Mouse (Mus musculus) ES-E14 (cell line): ENCODE measurements around the gene S1pr4. TPM values are rescaled to one million over a fixed set of nuclear protein-coding genes. Genes with fewer than 3 reads are reported as not detected.
A peak's percentile ranks its signal among the peaks of the same experiment; 100 is the strongest.

Source experiments
- DNase-seq: peaks from one replicate; pipeline ENCODE4 v3.0.0-alpha.2; 2013; ENCODE audit warnings: low read depth, low spot score
- H3K27ac ChIP-seq: 2 replicates; pipeline ENCODE4 v1.5.1; 2012; ENCODE audit warnings: low read depth, mild to moderate bottlenecking, low read length, moderate library complexity, mixed read lengths; ENCODE audit not compliant: poor library complexity, insufficient read depth, severe bottlenecking
- H3K36me3 ChIP-seq: 2 replicates; pipeline ENCODE4 v1.6.1; 2012; ENCODE audit warnings: mild to moderate bottlenecking, low read length, moderate library complexity, mixed read lengths; ENCODE audit not compliant: control insufficient read depth, poor library complexity, insufficient read depth, severe bottlenecking
- H3K4me1 ChIP-seq, 2 experiments: fragments of 150-350 bp in 1 of 2; sonication (generic) in 1 of 2; 2 replicates each; pipeline ENCODE4 v1.6.1; 2012; ENCODE audit warnings: low read length in 2 of 2, mild to moderate bottlenecking in 1 of 2, mixed read lengths in 1 of 2; ENCODE audit not compliant: control insufficient read depth in 2 of 2, insufficient read depth in 2 of 2, poor library complexity in 1 of 2
- H3K4me3 ChIP-seq, 2 experiments: fragments of 150-350 bp in 1 of 2; sonication (generic) in 1 of 2; 2 replicates each; pipeline ENCODE4 v1.5.1; 2012; ENCODE audit warnings: low read length in 2 of 2, low read depth in 1 of 2, mild to moderate bottlenecking in 1 of 2, mixed read lengths in 1 of 2; ENCODE audit not compliant: insufficient read depth in 1 of 2, poor library complexity in 1 of 2, severe bottlenecking in 1 of 2
- H3K9ac ChIP-seq: 2 replicates; pipeline ENCODE4 v1.6.1; 2012; ENCODE audit warnings: low read depth, mild to moderate bottlenecking, low read length, mixed read lengths; ENCODE audit not compliant: poor library complexity, insufficient read depth, severe bottlenecking
- H3K9me3 ChIP-seq: fragments of 150-350 bp; sonication (generic); 2 replicates; pipeline ENCODE4 v1.6.1; 2012; ENCODE audit warnings: low read depth, mild to moderate bottlenecking, low read length; ENCODE audit not compliant: control insufficient read depth, insufficient read depth
- CHD2 ChIP-seq: IDR thresholded peaks from 2 replicates; pipeline ENCODE4 v1.6.1; 2014; ENCODE audit warnings: mild to moderate bottlenecking, low read depth, low read length, inconsistent platforms
- HCFC1 ChIP-seq: IDR thresholded peaks from 2 replicates; pipeline ENCODE4 v1.6.1; 2012; ENCODE audit warnings: low read length, inconsistent platforms, borderline replicate concordance; ENCODE audit not compliant: insufficient read depth
- MAFK ChIP-seq: IDR thresholded peaks from 2 replicates; pipeline ENCODE4 v1.6.1; 2014; ENCODE audit warnings: mild to moderate bottlenecking, low read depth, low read length, inconsistent platforms; ENCODE audit not compliant: insufficient read depth
- ZC3H11A ChIP-seq: IDR thresholded peaks from 2 replicates; pipeline ENCODE4 v1.6.1; 2012; ENCODE audit warnings: low read depth, mild to moderate bottlenecking, inconsistent platforms, low read length, borderline replicate concordance
- ZNF384 ChIP-seq: IDR thresholded peaks from 2 replicates; pipeline ENCODE4 v1.6.1; 2012; ENCODE audit warnings: low read depth, low read length, inconsistent platforms
- in situ Hi-C, 2 experiments: fragments of 600-800 bp; cut with MboI; formaldehyde crosslinking; loops; one replicate each; pipeline ENCODE4 v1.15.1; 2025; ENCODE audit warnings: low sequenced_read_pairs in 2 of 2, inconsistent platforms in 1 of 2; ENCODE audit not compliant: unreplicated experiment in 2 of 2
- total RNA-seq: library from RNA; depleted of rRNA; stranded (reverse); fragments of 300-350 nt; gene quantifications from 2 replicates; pipeline ENCODE4 v1.2.3, GENCODE M21; 2012

The S1pr4 gene
- total RNA-seq, 1 experiment: 0.94 TPM

DNA sequence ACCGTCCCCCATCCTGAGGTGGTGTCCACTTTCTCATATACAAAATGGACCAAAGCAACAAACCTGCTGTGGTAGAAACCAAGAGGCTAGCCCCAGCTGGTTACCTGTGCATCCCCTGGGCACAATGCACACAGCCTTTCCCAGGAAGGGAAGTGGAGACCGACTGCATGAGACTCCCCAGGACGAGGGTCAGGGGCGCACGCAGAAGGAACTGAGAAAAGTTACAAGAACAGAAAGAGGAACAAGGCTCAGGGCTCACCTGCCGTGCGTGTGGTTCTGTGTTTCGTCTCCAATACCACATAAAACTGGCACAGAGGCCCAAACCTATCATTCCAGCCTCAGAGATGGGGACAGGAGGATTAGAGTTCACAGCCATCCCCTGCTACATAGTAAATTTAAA, 17.3 kb upstream of the S1pr4 start:
- Histone ChIP-seq H3K27ac (no peak overlapping the region), H3K9ac (no peak overlapping the region), H3K4me1 (peaks cover 0 to 2% of the 10 kb centered on the region in 2 experiments; a peak in 1 of 4 replicates), H3K36me3 (no peaks in the 10 kb centered on the region), H3K9me3 (no peaks in the 10 kb centered on the region), H3K4me3 (no peak overlapping the region)
- no peak for TF ChIP-seq HCFC1
- no peak for TF ChIP-seq ZC3H11A
- no peak for TF ChIP-seq CHD2
- no peak for TF ChIP-seq MAFK
- no peak for TF ChIP-seq ZNF384
- in situ Hi-C loops: no loop called here
- no peak for DNase-seq

DNA sequence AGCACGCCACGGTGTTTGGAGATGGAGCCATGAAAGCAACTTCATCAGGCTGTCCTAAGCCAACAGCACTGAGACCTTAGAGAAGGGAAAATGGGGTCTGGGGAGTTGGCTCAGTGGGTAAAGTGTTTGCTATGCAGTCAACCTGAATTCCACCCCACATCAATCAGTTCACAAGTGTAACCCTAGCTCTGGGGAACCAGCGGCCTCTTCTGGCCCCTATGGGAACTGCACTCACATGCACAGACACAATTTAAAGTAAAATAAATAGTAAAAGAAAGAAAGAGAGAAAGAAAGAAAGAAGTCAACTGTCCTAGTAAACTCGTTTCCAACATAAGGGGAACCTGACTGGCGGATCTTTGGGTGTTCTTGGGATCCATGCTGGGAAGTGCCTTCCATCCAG, 13.9 kb upstream of the S1pr4 start:
- Histone ChIP-seq H3K4me3 (no peak overlapping the region), H3K4me1 (peaks cover 0 to 10% of the 10 kb centered on the region in 2 experiments; a peak in 2 of 4 replicates), H3K9me3 (no peaks in the 10 kb centered on the region), H3K27ac (no peak overlapping the region), H3K36me3 (no peaks in the 10 kb centered on the region), H3K9ac (no peak overlapping the region)
- DNase-seq: no peak
- TF ChIP-seq MAFK: no peak
- TF ChIP-seq ZC3H11A: no peak
- no peak for TF ChIP-seq CHD2
- no peak for TF ChIP-seq HCFC1
- no peak for TF ChIP-seq ZNF384
- in situ Hi-C loops: no loop called here

DNA sequence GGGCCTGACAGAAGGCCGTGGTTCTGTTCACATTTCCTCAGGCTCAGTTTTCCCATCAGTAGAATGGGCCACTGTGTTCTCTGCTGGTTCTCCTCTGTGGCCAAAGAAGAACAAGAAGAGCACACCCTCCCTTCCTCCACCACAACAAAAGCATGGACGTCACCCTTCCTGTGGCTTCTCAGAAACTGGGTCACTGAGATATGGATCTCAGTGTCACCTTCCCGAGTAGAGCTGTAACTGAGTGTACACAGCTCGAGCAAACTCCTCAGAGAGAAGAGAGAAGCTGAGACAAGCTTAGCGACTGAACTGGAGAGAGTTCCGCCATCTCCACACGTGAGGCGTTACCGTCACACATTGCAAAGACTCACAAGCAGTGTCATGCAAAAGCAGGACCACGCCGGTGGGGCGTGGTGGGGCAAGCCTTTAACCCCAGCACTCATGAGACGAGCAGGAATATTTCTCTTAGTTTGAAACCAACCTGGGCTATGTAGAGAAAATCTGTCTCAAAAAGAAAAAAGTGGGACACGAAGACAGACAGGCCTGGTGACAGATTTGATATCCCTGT, 10.4 kb upstream of the S1pr4 start:
- no peak for DNase-seq
- in situ Hi-C loops: no loop called here
- TF ChIP-seq ZNF384 (no peak), ZC3H11A (no peak), HCFC1 (no peak), MAFK (no peak)
- Histone ChIP-seq H3K27ac (no peak overlapping the region), H3K36me3 (peaks cover 5% of the 10 kb centered on the region; the same call in 1 of the 2 replicates), H3K4me1 (peaks cover 2 to 24% of the 10 kb centered on the region in 2 experiments; a peak in 2 of 4 replicates), H3K4me3 (no peak overlapping the region), H3K9me3 (no peaks in the 10 kb centered on the region), H3K9ac (no peak overlapping the region)

GRCm38 (mm10) chr10:81507691-81508489, 8.0 kb upstream of the S1pr4 start:
- Histone ChIP-seq H3K4me1 (peaks cover 2 to 25% of the 10 kb centered on the region in 2 experiments; a peak in 2 of 4 replicates), H3K9ac (peak overlapping the region; percentile 38), H3K4me3 (peak overlapping the region; percentile 67 to 69), H3K27ac (peak overlapping the region; percentile 86), H3K36me3 (peaks cover 5% of the 10 kb centered on the region; the same call in 1 of the 2 replicates), H3K9me3 (no peaks in the 10 kb centered on the region)
- TF ChIP-seq CHD2: no peak
- peak; percentile 94 for TF ChIP-seq MAFK
- no peak for DNase-seq
- in situ Hi-C loops: no loop called here

- peak overlapping the region; percentile 86 for H3K27ac ChIP-seq
- peak overlapping the region in 1 of 2 experiments; percentile 67; a peak in 2 of 4 replicates for H3K4me3 ChIP-seq
- in situ Hi-C loops: no loop called here
- DNase-seq: peak; percentile 70
- no peak overlapping the region for H3K9ac ChIP-seq
- H3K4me1 ChIP-seq: peaks cover 2 to 22% of the 10 kb centered on the region in 2 experiments; a peak in 2 of 4 replicates
- no peak for TF ChIP-seq CHD2
- no peak for TF ChIP-seq MAFK
- no peak for TF ChIP-seq HCFC1
- TF ChIP-seq ZNF384: no peak
- no peak for TF ChIP-seq ZC3H11A
- peaks cover 5% of the 10 kb centered on the region; the same call in 1 of the 2 replicates for H3K36me3 ChIP-seq
- H3K9me3 ChIP-seq: no peaks in the 10 kb centered on the region
Observed at GRCm38 (mm10) chr10:81507095-81507494, 7.2 kb upstream of the S1pr4 start.
